Mouse (Mus musculus): ENCODE results near the gene Fgfr1op2.
"Not testable (repeated sequence)": the region's sequence is repeated elsewhere in the genome, so short reads cannot be mapped to it uniquely, and the experiment has no call there.

Gene Fgfr1op2

DNA sequence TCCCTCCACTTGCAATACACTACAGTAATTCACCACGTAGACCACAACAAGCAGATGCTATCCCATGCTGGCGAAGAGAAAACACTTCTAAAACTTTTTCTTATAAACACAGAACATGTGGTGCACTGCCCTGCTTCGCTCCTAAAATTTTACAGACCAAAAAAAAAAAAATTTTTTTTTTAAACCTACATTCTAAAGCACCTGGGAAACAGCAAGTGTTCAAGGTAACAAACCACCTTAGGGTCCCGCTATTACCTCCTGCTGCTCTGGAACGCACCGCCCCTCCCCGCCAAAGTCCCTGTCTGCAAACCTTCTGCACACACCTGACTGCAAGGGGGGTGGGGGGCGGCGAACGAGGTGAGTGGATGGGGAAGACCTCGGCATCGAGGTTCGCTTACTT is at the start of gene Fgfr1op2:
Gene Fgfr1op2, plus strand, starts transcription at position 301 of the 400 bp plus-strand sequence.
- DNase-seq, result no peak

DNA sequence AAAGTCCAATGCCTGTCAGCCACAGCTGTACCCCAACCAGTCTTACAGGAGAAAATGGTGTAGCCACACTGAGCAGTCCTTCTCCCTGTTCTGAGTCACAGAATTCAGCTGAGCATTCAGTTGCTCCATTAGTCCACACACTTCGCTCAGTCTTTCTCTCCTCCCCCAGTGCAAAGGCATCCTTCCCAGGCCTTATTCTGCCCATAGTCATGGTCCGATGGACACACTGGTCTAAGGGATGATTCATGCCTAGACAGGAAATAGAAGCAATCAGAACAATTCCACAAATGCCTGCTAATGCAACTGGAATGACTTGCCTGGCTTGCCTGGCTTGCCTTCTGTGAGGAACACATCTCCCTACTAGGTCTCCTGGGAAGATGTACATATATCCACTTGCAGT is 49.5 kb upstream of the Fgfr1op2 start:
- DNase-seq, result no peak

DNA sequence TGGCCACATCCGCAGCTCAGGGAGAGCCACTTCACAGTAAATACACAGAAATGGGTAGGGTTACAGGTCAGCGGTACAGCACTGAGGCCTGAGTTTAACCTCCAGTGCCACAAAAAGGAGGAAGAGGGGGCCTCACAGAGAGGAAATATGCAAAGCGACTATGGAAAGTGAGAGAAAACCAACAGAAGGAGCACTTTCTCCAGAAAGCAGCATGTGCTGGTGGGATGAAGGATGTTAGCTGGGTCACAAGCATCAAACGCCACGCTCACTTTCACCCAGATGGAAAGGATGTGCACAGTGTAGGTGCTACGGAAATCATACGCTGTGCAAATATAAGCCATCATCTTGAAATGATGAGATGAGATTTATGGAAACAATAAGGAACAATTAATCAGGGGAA is 46.6 kb upstream of the Fgfr1op2 start:
- DNase-seq, result no peak

DNA sequence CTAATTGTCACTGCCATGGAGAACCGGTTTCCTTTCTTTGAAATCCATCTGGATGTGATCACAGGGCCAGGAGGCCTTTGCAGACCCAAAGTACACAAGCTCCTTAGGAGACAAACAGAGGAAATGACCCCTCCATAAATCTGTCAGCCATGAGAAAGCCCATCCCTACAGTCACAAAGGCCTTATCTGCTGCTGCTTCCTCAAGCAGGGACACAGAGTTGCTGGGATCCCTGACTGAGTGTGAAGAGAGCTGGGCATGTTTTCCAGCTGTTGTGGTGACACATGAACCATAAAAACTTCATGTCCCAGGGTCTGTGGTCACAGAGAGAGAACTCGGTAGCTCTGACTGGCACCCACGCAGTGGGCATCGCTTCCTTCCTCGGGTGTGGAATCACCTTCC is 46.2 kb upstream of the Fgfr1op2 start:
- no peak for DNase-seq

DNA sequence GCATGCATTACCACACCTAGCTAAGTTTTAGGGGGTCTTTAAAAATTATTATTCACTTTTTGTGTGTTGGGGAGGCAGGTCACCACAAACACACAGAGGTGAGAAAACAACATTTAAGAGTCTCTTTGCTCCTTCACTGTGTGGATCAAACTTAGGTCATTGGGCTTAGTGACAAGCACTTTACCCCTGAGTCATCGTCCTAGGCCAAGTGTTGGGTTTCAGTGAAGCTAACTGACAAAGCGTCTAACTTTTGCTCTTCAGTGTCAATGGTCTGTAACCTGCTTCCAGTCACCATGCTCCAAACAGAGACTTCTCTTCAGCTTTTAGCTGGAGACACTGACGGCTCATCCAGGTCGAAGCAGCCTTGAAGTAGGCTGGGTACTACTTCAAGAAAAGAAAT is 43.9 kb upstream of the Fgfr1op2 start:
- no peak for DNase-seq

DNA sequence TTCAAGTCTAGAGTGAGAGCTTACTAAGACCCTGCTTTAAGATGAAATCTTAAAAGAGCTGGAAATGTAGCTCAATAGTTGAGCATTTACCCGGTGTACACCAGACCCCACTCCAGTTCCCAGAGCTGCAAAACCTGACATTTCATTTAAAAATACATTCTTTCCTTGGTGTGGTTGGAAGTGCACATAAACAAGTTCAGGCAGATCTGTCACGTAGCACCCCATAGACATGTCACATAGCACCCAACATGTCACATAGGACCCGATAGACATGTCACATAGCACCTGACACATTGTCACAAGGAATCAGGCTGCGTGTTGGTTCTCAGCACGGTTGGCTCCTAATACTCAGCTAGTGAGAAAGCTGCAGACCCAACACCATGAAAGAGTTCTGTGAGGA is 41.5 kb upstream of the Fgfr1op2 start:
- no peak for DNase-seq

DNA sequence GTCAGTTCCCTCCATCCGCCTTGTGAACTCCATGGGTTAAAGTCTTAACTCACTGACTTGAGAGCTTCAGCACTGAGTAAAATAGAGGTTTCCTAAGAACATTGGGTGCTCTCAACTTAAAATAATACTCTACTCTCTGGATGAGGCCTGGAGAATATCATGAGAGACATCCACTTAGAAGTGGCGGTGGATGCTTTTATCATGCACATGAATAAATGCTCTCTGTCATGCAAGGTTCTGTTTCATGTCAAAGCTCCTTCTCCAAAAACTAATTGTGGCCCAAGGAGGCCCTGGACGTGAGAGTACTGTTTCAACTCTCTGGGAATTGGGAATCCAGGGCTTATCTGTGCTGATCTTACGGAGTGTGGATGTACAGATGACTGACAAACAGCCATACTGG is 39.9 kb upstream of the Fgfr1op2 start:
- no peak for DNase-seq

DNA sequence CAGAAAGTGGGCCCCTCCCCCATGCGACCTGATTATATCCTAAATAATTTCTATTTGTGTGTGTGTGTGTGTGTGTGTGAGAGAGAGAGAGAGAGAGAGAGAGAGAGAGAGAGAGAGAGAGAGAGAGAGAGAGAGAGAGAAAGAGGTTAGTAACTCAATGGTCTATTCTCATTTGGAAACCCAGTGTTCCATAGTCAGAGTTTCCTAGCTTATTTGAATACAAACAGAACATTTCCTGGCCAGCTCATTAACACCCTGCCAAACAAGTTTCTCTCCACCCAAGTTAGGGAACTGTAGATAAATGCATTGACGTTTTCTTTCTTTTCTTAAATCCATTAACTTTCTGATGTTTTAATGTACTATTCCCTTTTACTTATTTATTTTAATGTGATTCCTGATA is 38.9 kb upstream of the Fgfr1op2 start:
- DNase-seq, result no peak

DNA sequence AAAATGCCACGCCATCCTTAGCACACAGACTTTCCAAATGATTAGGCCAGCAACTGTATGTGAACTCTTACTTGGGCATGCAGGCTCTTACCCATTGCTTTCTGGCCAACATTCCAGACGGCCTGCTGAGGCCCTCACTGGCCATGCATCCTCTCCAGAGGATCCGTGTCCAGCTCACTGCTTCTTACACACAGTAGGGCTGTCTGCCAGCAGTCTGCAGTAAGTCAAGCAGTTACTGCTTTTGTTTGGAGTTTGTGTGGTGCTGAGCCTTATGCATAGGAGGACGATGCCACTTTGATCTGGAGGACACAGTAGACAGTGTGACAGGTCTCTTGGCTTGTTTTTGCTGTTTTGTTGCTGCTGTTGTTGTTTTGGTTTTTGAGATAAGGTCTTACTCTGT is 38.3 kb upstream of the Fgfr1op2 start:
- no peak for DNase-seq

DNA sequence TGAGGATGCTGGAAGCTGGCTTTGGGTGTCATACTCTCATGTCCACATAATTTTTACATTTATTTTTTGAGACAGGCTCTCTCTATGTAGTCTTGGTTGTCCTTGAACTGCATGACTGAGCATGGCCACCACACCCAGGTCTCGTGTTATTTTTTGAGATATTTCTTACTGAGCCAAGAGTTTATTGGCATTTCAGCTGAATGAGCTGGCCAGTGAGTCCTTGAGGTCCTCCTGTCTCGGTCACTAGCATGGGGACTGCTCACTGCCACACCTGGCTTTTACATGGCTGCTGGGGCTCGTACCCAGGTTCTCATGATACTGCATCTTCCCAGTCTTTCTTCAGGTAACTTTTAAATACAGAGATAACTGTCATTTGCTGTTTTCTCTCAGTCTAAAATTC is 36.6 kb upstream of the Fgfr1op2 start:
- DNase-seq, result no peak

DNA sequence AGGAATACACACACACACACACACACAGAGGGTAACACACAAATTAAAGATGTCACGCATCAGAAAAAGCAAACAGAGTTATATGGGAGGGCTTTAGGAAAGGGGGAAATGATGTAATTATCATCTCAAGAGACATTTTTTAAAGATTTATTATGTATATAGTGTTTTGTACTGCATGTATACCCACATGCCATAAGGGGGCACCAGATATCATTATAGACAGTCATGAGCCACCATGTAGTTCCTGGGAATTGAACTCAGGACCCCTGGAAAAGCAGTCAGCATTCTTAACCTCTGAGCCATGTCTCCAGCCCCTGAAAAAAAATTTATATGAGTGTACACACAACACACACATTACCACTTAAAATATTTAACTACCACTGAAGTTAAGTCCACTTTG is 32.4 kb upstream of the Fgfr1op2 start:
- DNase-seq, result no peak

DNA sequence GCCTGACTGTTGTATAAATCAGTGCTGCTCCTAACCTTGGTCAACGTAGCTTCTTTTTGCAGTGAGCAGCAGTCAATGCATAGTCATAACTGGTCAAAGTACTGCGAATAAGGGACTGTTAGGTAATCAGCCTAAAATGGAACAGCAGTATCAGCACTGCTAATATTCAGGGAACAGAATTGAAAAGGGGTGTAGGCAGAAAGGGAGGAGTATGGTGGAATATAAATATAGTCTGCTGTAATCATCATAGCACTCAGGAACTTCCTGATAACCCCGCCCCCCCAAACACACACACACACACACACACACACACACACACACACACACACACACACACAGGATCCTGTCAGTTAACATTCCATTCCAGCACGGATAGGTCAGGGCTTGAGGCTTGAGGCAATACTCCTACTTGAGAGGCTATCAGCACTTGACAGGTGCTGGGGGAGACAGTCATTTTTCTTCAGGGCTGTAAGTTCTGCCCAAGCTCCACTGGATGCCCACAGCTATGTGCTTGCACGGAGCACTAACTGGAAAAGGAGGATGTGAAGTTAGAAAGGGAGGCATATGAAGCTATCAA is 31.6 kb upstream of the Fgfr1op2 start:
- DNase-seq, result no peak

DNA sequence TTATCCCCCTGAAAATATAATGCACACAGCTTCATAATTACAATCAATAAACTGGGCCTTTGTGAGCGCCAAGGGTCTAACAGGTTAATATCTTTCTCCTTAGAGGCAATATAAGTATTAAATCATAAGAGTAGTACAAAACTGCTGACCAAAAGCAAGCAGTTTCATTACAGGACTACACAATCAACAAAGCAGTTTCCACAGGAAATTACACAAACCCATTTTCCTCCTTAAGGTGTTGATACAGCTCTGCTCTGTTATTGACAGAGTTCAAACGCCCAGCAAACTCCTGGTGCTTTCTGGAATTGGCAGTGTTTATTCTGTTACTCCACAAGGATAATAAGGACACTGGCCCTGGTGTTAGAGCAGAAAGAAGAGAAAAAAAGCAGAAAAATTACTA is 26.6 kb upstream of the Fgfr1op2 start:
- no peak for DNase-seq

DNA sequence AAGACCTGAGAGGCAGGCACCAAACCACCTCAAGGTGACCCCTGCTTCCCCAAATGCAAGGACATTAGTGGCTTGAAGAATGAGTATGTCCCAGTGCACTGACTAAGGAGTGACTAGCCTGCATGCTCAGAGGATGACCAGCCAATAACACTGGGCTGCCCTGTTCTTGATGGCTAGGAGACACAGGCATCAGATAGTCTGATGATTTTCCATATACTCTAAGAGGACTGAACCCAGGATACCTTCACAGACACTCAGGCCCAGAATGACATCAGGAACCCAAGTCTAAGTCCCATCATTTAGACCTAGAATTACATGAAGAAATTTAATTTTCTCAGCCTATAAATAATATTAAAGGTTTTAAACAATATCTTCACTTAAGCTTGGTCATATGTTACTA is 25.7 kb upstream of the Fgfr1op2 start:
- DNase-seq, result no peak

DNA sequence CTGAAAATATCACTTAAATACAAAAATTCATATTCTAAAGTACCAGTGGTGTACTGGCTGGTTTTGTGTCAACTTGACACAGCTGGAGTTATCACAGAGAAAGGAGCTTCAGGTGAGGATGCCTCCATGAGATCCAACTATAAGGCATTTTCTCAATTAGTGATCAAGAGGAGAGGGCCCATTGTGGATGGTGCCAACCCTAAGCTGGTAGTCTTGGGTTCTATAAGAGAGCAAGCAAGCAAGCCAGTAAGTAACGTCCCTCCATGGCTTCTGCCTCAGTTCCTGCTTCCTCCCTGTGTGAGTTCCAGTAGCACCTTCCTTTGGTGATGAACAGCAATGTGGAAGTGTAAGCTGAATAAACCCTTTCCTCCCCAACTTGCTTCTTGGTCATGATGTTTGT is 14.5 kb upstream of the Fgfr1op2 start:
- DNase-seq, result not testable (repeated sequence)

DNA sequence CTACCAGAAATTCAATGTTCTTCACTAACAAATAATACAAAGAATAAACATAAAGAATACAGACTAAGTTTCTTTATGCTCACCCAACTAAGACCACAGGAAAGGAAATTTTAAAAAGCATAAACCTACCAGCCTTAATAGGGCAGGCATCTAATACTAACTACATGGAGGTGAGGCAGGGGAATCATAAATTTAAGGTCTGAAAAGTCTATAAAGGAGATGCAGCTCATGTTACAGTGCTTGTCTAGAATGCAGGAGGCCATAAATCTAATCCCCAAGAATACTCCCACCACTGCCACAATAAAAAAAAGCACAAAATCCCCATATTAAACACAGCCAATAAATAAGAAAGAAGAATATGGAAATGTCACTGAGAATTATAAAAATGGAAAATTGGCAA is 4.9 kb upstream of the Fgfr1op2 start:
- DNase-seq, result no peak

DNA sequence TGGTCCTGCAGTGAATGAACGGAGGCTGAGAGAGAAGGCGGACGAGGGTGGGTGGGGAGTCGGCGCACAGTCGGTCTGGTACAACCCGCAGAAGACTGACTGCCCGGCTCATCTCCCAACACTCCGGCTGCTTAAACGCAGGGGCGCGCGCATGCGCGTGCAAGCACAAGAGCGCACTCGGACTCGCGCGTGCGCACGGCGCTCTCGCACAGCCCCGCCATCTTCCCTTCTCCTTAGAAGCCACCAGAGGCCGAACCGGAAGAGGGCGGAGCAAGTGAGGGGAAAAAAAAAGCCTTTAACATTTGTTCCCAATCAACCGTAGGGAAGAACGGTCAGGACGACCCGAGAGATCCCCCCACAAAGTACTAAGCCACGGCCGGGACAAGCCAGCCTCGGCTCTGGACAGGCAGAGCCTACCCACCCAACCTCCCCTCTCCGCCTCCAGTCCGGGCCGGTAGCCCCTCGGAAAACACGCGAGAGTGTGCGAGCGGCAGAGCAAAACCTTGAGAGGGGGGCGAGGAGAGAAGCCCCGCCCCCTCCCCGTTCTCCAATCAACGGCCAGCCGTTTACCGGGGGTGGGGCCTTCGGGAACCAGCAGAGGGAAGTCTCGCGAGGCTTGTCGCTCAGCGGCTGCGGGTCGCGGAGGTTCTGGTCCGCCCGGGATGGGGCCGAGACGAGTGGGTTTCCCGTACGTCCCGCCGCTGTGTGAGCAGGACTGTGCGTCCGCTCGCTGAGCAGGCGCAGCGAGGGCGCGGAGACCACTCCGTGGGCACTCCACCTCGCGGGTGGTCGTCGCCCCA is 507 bp downstream of the Fgfr1op2 start, which contains the start of gene Ints13:
Gene Ints13, minus strand, starts transcription at position 526 of the 800 bp plus-strand sequence.
- DNase-seq, result peak; percentile 95 to 96

DNA sequence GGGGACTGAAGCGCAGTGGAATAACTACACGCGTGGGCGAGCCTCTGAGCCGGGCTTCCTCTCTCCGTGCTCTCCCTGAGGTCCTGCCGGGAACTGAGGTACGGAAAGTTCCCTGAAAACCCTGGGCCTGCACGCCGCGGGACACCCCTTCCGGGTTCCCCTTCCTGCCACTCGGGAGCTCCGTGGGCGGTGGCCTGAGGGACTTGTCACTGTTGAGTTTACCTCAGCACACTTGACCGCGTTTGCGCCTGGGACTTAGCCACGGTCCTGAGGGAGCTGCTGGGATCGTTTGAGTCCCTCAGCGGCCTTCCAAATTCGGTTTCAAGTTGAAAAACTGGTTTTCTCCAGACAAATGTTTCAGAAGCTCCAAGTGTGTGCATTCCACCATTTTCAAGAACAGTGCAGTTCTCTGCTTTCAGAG is 1.1 kb downstream of the Fgfr1op2 start:
- DNase-seq, result peak; percentile 65 to 75

DNA sequence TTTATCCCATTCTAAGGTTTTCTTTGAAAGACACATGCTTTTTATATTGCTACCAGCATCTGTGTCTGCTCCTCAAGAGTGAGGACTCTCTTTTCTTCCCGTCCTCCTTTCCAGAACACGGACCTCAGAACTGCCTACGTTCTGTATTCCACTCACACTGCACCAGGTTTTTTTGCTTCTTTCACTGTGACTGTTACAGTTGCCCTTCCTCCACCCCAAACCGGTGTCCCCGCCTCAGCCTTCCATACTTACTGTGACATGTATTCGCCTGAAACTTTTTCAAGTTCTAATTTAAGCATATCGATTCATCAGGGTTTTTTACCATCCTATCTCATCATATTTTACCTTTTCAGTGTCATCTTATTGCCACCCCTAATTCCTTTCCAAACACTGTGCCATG is 1.6 kb downstream of the Fgfr1op2 start:
- DNase-seq, result peak; percentile 6 to 19

DNA sequence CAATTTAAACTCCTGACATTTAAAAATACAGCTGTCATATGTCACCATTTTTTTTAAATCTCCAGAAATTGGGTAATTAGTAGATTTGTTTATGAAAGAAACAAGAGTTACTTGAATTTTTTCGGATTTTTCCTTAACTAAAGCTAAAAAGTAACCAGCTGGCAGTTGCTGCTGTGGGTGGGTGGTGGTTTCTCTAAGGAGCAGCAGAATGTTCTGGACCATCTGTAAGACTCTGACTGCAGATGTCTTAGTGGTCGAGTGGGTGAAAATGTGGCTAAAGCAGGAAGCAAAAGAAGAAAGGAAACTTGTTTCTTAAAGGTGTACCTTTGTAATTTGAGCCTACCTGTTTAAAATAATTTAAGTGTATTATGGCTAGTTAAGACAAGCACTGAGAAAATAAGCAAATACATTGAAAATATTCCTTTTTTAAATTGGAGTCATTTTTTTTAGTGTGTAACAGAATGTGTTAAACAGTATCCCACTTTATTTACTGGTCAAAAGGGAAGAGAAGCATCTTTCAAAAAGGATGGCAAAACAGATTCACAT is 3.5 kb downstream of the Fgfr1op2 start:
- DNase-seq, result peak; percentile 3 to 19

DNA sequence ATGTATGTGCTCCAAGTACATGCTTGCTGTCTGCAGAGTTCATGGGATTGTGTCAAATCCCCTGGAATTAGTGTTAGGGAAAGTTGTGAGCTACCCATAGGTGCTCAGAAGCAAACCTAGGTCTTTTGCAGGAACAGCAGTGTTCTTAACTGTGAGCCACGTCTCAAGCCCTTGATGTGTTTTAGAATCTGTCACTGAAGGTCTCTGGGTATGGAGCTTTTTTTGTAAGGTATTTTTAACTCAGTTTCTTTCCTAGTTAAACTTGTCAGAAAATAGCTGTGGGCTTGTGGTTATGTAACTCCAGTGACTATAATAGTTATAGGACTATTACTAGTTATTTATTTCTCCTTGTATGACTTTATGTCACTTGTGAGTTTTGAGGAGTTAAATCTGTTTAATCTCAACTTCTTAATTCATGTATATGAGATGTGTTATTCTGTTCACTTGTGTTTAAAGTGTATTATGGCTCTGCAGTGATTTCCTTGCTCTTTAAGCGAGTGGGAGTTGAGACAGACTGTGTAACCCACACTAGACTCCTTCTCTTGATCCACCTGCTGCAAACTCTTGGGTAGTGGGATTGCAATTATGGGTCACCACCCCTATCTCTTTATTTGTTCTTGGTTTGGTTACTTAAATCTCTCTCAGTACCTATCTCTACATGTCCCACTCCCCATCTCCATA is 6.5 kb downstream of the Fgfr1op2 start:
- no peak for DNase-seq

DNA sequence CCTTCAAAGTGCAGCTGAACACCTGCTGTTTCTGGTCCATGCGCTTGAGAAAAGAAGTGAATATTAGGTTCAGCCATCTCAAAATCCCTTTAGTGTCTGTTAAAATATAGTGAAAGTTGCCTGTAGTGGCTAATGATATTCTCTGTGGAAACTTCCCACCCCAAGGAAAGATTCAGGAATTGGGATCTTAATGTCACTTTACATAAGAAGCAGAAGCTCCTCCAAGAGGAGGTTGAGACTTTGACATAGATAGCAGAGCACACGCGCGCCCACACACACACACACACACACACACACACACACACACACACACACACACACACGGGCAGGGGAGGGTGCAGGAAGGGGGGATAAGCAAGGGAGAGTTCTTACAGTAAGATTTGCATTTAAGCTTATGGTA is 8.1 kb downstream of the Fgfr1op2 start:
- DNase-seq, result no peak

DNA sequence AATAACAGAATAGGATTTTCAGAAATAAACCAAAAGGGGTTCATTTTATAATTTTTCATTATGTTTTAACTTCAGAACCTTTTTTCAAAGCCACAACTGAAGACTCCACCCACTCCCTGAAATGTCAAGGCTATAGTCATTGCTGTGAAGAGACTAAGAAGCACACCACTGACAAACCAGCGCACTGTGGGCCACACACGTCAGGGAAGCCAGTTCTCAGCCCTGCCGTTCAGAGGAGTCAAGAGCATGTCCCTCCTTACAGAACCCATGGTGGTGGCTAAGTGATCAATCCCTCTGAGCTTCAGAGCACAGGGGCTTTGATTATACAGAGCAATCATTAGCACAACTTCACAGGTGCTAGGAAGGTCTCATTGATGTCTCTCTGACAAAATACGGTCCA is 25.6 kb downstream of the Fgfr1op2 start:
- no peak for DNase-seq

DNA sequence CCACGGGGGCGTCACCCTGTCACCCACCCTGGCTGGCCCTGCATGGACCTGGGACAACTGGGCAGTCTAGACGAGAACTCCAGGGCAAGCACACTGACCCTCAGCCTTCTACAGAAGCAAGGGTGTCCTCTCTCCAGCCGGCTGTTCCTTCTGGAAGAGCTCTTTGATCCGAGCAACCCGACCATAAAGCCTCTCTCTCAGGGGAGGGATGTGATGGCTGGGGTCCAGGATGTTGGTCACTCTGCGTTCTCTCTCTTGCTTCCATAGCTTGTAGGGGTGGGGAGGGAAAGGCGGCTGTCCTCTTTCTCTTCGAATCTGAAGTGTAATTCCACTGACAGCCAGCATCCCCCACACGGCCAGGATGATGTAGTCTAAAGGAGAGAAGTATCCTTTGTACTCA is 26.6 kb downstream of the Fgfr1op2 start:
- no peak for DNase-seq
